Mouse (Mus musculus): Measurements from ENCODE around the gene Lct. TPM values are rescaled to one million over a fixed set of nuclear protein-coding genes. Genes with fewer than 3 reads are reported as not detected.

Gene Lct
- 0.12 and 0.50 TPM in 2 replicates for polyA plus RNA-seq (2016; fragmentation: Nextera tagmentation; extraction: Ambion mirVana)

- no peaks in the 10 kb centered on the region for H3K9me3 ChIP-seq
- no peak for DNase-seq (ENCODE audit: extremely low spot score, low spot score)
- H3K27ac ChIP-seq: no peak within 1 kb of the TSS
- H3K4me1 ChIP-seq: no peaks in the 10 kb centered on the region
- no peak within 1 kb of the TSS for H3K4me3 ChIP-seq
- H3K27me3 ChIP-seq (ENCODE audit: poor library complexity, severe bottlenecking): no peaks in the 10 kb centered on the region
- peaks cover 97% of the 10 kb centered on the region for H3K36me3 ChIP-seq (replicated peaks)
- 91% methylated on average over 3 of the region's 3 CpGs for WGBS
These were observed at the start of gene Lct for GRCm38 (mm10) chr1:128328218-128328617. Lct (minus strand) TSS chr1:128328318.

GRCm38 (mm10) chr1:128376841-128377240 lies 48.7 kb upstream of the Lct start:
- WGBS: 95% methylated on average over 4 of the region's 4 CpGs
- no peak for DNase-seq (ENCODE audit: extremely low spot score, low spot score)

GRCm38 (mm10) chr1:128372143-128372860 lies 44.2 kb upstream of the Lct start:
- DNase-seq (ENCODE audit: extremely low spot score, low spot score): no peak
- peaks cover 67% of the 10 kb centered on the region for H3K36me3 ChIP-seq (replicated peaks)

More at GRCm38 (mm10) chr1:128376841-128377240, 48.7 kb upstream of the Lct start:
- H3K4me1 ChIP-seq: no peaks in the 10 kb centered on the region
- peaks cover 63% of the 10 kb centered on the region for H3K36me3 ChIP-seq (replicated peaks)
- H3K27ac ChIP-seq: no peak overlapping the region
- no peaks in the 10 kb centered on the region for H3K27me3 ChIP-seq (ENCODE audit: poor library complexity, severe bottlenecking)
- no peak overlapping the region for H3K4me3 ChIP-seq
- no peaks in the 10 kb centered on the region for H3K9me3 ChIP-seq

GRCm38 (mm10) chr1:128368732-128369441 lies 40.8 kb upstream of the Lct start:
- DNase-seq (ENCODE audit: extremely low spot score, low spot score): no peak
- Histone ChIP-seq H3K4me3 (no peak overlapping the region), H3K27ac (no peak overlapping the region), H3K4me1 (no peaks in the 10 kb centered on the region), H3K9me3 (no peaks in the 10 kb centered on the region), H3K36me3 (replicated peaks) (peaks cover 63% of the 10 kb centered on the region), H3K27me3 (ENCODE audit: poor library complexity, severe bottlenecking) (no peaks in the 10 kb centered on the region)
- WGBS: 72% methylated on average over 5 of the region's 5 CpGs

More at GRCm38 (mm10) chr1:128372143-128372860, 44.2 kb upstream of the Lct start:
- Histone ChIP-seq H3K9me3 (no peaks in the 10 kb centered on the region), H3K4me1 (no peaks in the 10 kb centered on the region), H3K27me3 (ENCODE audit: poor library complexity, severe bottlenecking) (no peaks in the 10 kb centered on the region), H3K4me3 (no peak overlapping the region), H3K27ac (no peak overlapping the region)
- WGBS: 92% methylated on average over 7 of the region's 7 CpGs

- WGBS: 87% methylated on average over 2 of the region's 2 CpGs
- Histone ChIP-seq H3K4me3 (no peak overlapping the region), H3K9me3 (no peaks in the 10 kb centered on the region), H3K4me1 (peaks cover 31% of the 10 kb centered on the region), H3K27me3 (ENCODE audit: poor library complexity, severe bottlenecking) (no peaks in the 10 kb centered on the region), H3K36me3 (replicated peaks) (peaks cover 61% of the 10 kb centered on the region), H3K27ac (no peak overlapping the region)
- DNase-seq (ENCODE audit: extremely low spot score, low spot score): no peak
These were observed 32.5 kb upstream of the Lct start for GRCm38 (mm10) chr1:128360601-128361000.

GRCm38 (mm10) chr1:128359554-128360376 lies 31.6 kb upstream of the Lct start, which contains the start of gene Mcm6:
Mcm6 (minus strand) TSS chr1:128359664.
- peak within 1 kb of the TSS; percentile 97 for H3K27ac ChIP-seq
- peaks cover 63% of the 10 kb centered on the region for H3K36me3 ChIP-seq (replicated peaks)
- no peaks in the 10 kb centered on the region for H3K9me3 ChIP-seq
- WGBS: 3% methylated on average over 38 of the region's 38 CpGs
- DNase-seq (ENCODE audit: extremely low spot score, low spot score): peak; percentile 94
- H3K4me3 ChIP-seq: peak within 1 kb of the TSS; percentile 88
- peaks cover 31% of the 10 kb centered on the region for H3K4me1 ChIP-seq
- no peaks in the 10 kb centered on the region for H3K27me3 ChIP-seq (ENCODE audit: poor library complexity, severe bottlenecking)

GRCm38 (mm10) chr1:128358916-128359553 lies 30.9 kb upstream of the Lct start:
- Histone ChIP-seq H3K9me3 (no peaks in the 10 kb centered on the region), H3K27me3 (ENCODE audit: poor library complexity, severe bottlenecking) (no peaks in the 10 kb centered on the region), H3K4me1 (peaks cover 31% of the 10 kb centered on the region), H3K36me3 (replicated peaks) (peaks cover 65% of the 10 kb centered on the region), H3K4me3 (peak overlapping the region; percentile 88), H3K27ac (peak overlapping the region; percentile 97)
- WGBS: under 1% methylated on average over 35 of the region's 35 CpGs
- DNase-seq (ENCODE audit: extremely low spot score, low spot score): no peak

- H3K4me3 ChIP-seq: peak overlapping the region; percentile 88
- peak overlapping the region; percentile 97 for H3K27ac ChIP-seq
- H3K9me3 ChIP-seq: no peaks in the 10 kb centered on the region
- H3K27me3 ChIP-seq (ENCODE audit: poor library complexity, severe bottlenecking): no peaks in the 10 kb centered on the region
- WGBS: 78% methylated on average over 6 of the region's 6 CpGs
- DNase-seq (ENCODE audit: extremely low spot score, low spot score): no peak
- H3K4me1 ChIP-seq: peaks cover 31% of the 10 kb centered on the region
- peaks cover 68% of the 10 kb centered on the region for H3K36me3 ChIP-seq (replicated peaks)
These were observed 30.2 kb upstream of the Lct start for GRCm38 (mm10) chr1:128358276-128358675.

- WGBS: 80% methylated on average over 3 of the region's 3 CpGs
- Histone ChIP-seq H3K4me1 (peaks cover 31% of the 10 kb centered on the region), H3K27me3 (ENCODE audit: poor library complexity, severe bottlenecking) (no peaks in the 10 kb centered on the region), H3K36me3 (replicated peaks) (peaks cover 68% of the 10 kb centered on the region), H3K4me3 (peak overlapping the region; percentile 88), H3K27ac (peak overlapping the region; percentile 97), H3K9me3 (no peaks in the 10 kb centered on the region)
- DNase-seq (ENCODE audit: extremely low spot score, low spot score): no peak
These were observed 29.3 kb upstream of the Lct start for GRCm38 (mm10) chr1:128357452-128357851.

- 92% methylated on average over 3 of the region's 3 CpGs for WGBS
- Histone ChIP-seq H3K27ac (no peak overlapping the region), H3K36me3 (replicated peaks) (peaks cover 99% of the 10 kb centered on the region), H3K4me3 (no peak overlapping the region), H3K4me1 (peaks cover 15% of the 10 kb centered on the region), H3K9me3 (no peaks in the 10 kb centered on the region), H3K27me3 (ENCODE audit: poor library complexity, severe bottlenecking) (no peaks in the 10 kb centered on the region)
- no peak for DNase-seq (ENCODE audit: extremely low spot score, low spot score)
These were observed 25.0 kb upstream of the Lct start for GRCm38 (mm10) chr1:128353092-128353491.

GRCm38 (mm10) chr1:128344232-128344631 lies 16.1 kb upstream of the Lct start:
- no peak for DNase-seq (ENCODE audit: extremely low spot score, low spot score)
- Histone ChIP-seq H3K4me1 (peaks cover 4% of the 10 kb centered on the region; the same call in 1 of the 2 replicates), H3K27me3 (ENCODE audit: poor library complexity, severe bottlenecking) (0 out of 2 replicates have a peak, but pooled peaks cover 3% of the 10 kb centered on the region), H3K27ac (no peak overlapping the region), H3K4me3 (no peak overlapping the region), H3K36me3 (replicated peaks) (peaks cover 96% of the 10 kb centered on the region), H3K9me3 (no peaks in the 10 kb centered on the region)
- WGBS: 62% methylated on average over 10 of the region's 10 CpGs

- Histone ChIP-seq H3K27ac (no peak overlapping the region), H3K9me3 (no peaks in the 10 kb centered on the region), H3K36me3 (replicated peaks) (peaks cover 96% of the 10 kb centered on the region), H3K4me3 (no peak overlapping the region), H3K4me1 (no peaks in the 10 kb centered on the region), H3K27me3 (ENCODE audit: poor library complexity, severe bottlenecking) (no peaks in the 10 kb centered on the region)
- 95% methylated on average over 13 of the region's 13 CpGs for WGBS
- DNase-seq (ENCODE audit: extremely low spot score, low spot score): no peak
These were observed 9.7 kb upstream of the Lct start for GRCm38 (mm10) chr1:128337708-128338320.
